Mouse (Mus musculus): ENCODE results near the gene Zfp945. TPM values are rescaled to one million over a fixed set of nuclear protein-coding genes. Genes with fewer than 3 reads are reported as not detected.
"Not testable (repeated sequence)": the region's sequence is repeated elsewhere in the genome, so short reads cannot be mapped to it uniquely, and the experiment has no call there.

The Zfp945 gene
- polyA plus RNA-seq, 1 experiment = 2.9 TPM

DNA sequence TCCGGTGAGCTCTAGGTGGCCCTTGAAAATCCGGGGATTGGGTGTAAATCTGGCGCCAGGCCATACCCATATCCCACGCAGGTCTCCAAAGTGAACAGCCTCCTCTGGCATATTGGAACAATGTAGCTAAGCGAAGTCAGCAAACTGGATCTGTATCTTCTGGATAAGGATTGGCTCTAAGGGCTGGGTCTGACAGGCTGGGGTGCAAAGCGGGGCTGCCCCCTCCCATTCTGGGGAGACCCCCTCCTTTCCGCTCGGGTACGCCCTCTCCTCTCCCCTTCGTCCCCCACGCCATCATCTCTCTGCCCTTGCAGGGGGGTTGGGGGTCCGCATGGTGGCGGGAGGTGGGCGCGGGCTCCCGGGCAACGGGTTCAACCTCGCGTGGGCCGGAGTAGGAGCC, 9.4 kb upstream of the Zfp945 start:
- Histone ChIP-seq H3K36me3 (ENCODE audit: control insufficient read depth, insufficient read depth) (no peaks in the 10 kb centered on the region), H3K27me3 (ENCODE audit: control insufficient read depth, insufficient read depth, insufficient read length) (no peaks in the 10 kb centered on the region), H3K4me2 (ENCODE audit: low read depth) (no peak overlapping the region), H3ac (ENCODE audit: control insufficient read depth, insufficient read length) (no peak overlapping the region), H3K4me3 (no peak overlapping the region), H3K79me2 (ENCODE audit: control insufficient read depth, insufficient read depth) (no peaks in the 10 kb centered on the region)
- TF ChIP-seq MYOG (IDR thresholded peaks at IDR 0.05; ENCODE audit: control insufficient read depth in 1 of 3, insufficient read depth in 1 of 3, insufficient read length in 2 of 3, low read depth in 2 of 3) (no peak), TCF3 (IDR thresholded peaks at IDR 0.05; ENCODE audit: insufficient read length, low read depth) (no peak), SRF (IDR thresholded peaks at IDR 0.05; ENCODE audit: control insufficient read depth, insufficient read length, low read depth) (no peak), USF1 (IDR thresholded peaks at IDR 0.05; ENCODE audit: low read depth) (no peak), TCF12 (IDR thresholded peaks at IDR 0.05; ENCODE audit: insufficient read depth, poor library complexity, severe bottlenecking) (no peak), MYOD1 (IDR thresholded peaks at IDR 0.05; ENCODE audit: control insufficient read depth in 1 of 3, insufficient read length in 2 of 3, low read depth in 2 of 3) (no peak), E2F4 (IDR thresholded peaks at IDR 0.05; ENCODE audit: insufficient read depth) (no peak), MAX (IDR thresholded peaks at IDR 0.05; ENCODE audit: low read depth) (no peak), CEBPB (IDR thresholded peaks at IDR 0.05; ENCODE audit: insufficient read depth, poor library complexity, severe bottlenecking) (no peak), REST (IDR thresholded peaks at IDR 0.05; ENCODE audit: insufficient read depth, insufficient read length) (no peak), POLR2AphosphoS2 (IDR thresholded peaks at IDR 0.05; ENCODE audit: insufficient read length, low read depth) (no peak)

DNA sequence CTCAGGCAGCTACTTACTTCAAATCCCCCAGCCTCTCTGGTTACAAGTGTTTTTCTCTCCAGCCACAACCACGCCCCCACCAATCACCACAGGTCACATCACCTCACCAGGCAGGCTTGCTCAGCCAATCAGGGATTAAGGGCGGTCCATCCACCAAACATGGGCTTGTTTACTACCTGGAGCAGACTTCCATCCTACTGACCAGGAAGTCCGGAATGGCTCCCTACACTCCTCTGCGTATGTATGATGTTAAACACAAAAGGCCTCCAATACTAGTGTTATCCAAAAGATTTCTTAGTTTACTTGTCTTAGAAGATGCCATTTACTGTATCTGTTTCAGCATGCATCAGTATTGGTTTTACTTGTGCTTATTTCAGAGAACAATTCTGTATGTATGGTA, 8.6 kb upstream of the Zfp945 start:
- H3K4me3 ChIP-seq; H3K4me2 ChIP-seq (ENCODE audit: low read depth); H3K79me2 ChIP-seq (ENCODE audit: control insufficient read depth, insufficient read depth): not testable (repeated sequence)

DNA sequence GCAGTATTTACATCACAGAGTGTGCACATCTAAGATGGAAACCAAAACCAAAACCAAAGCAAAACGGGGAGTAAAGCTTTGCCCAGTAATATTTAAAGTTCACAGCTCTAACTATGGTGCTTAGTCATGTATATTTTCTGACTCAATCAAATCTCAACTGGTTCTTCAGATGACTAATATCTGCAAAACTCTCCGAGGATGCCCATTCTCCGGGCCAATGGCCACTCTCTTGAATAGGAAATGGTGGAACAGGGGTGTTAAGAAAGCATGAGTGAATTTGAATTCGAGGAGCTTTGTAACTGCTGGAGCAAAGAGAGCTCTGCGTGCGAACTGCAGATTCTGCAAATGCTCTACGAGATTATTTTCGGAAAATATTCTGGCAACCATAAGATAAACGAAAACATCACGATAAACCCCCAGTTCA, 501 bp downstream of the Zfp945 start:
- Histone ChIP-seq H3K4me2 (ENCODE audit: low read depth) (peak overlapping the region; percentile 81), H3K36me3 (ENCODE audit: control insufficient read depth, insufficient read depth) (peaks cover 32% of the 10 kb centered on the region), H3ac (ENCODE audit: control insufficient read depth, insufficient read length) (no peak overlapping the region), H3K4me3 (peak overlapping the region; percentile 78), H3K27me3 (ENCODE audit: control insufficient read depth, insufficient read depth, insufficient read length) (no peaks in the 10 kb centered on the region), H3K79me2 (ENCODE audit: control insufficient read depth, insufficient read depth) (no peaks in the 10 kb centered on the region)
- no peak for TF ChIP-seq CEBPB (IDR thresholded peaks at IDR 0.05; ENCODE audit: insufficient read depth, poor library complexity, severe bottlenecking)
- no peak for TF ChIP-seq MYOD1 (IDR thresholded peaks at IDR 0.05; ENCODE audit: control insufficient read depth in 1 of 3, insufficient read length in 2 of 3, low read depth in 2 of 3)
- TF ChIP-seq TCF12 (IDR thresholded peaks at IDR 0.05; ENCODE audit: insufficient read depth, poor library complexity, severe bottlenecking) = no peak

More for the DNA sequence above, 8.6 kb upstream of the Zfp945 start:
- not testable (repeated sequence) for H3K27me3 ChIP-seq (ENCODE audit: control insufficient read depth, insufficient read depth, insufficient read length); H3K36me3 ChIP-seq (ENCODE audit: control insufficient read depth, insufficient read depth); H3ac ChIP-seq (ENCODE audit: control insufficient read depth, insufficient read length)

DNA sequence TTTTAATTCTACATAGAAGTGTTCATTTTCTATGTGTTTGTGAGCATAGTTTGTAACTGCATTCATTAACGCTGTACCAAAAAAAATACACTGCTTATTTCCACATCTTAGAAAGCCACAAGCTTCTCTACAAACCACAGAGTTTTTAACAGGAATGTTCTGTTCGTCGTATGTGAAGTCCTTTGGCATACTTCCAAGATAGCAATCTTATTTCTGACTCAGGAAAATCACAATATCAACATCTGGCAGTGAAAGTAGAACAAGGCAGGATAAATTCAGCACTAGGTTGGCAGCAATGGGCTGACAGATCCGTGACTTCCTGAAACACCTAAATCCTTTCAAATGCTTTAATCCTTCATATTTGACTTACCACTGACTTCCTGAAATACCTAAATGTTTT, 45.8 kb downstream of the Zfp945 start:
- H3K4me2 ChIP-seq (ENCODE audit: low read depth) = no peak overlapping the region
- no peak for TF ChIP-seq MAX (IDR thresholded peaks at IDR 0.05; ENCODE audit: low read depth)
- no peak for TF ChIP-seq CEBPB (IDR thresholded peaks at IDR 0.05; ENCODE audit: insufficient read depth, poor library complexity, severe bottlenecking)
- TF ChIP-seq TCF3 (IDR thresholded peaks at IDR 0.05; ENCODE audit: insufficient read length, low read depth) = no peak
- TF ChIP-seq MYOD1 (IDR thresholded peaks at IDR 0.05; ENCODE audit: control insufficient read depth in 1 of 3, insufficient read length in 2 of 3, low read depth in 2 of 3) = no peak
- no peak for TF ChIP-seq TCF12 (IDR thresholded peaks at IDR 0.05; ENCODE audit: insufficient read depth, poor library complexity, severe bottlenecking)
- TF ChIP-seq POLR2AphosphoS2 (IDR thresholded peaks at IDR 0.05; ENCODE audit: insufficient read length, low read depth) = no peak
- no peaks in the 10 kb centered on the region for H3K79me2 ChIP-seq (ENCODE audit: control insufficient read depth, insufficient read depth)
- no peaks in the 10 kb centered on the region for H3K36me3 ChIP-seq (ENCODE audit: control insufficient read depth, insufficient read depth)
- H3K4me3 ChIP-seq = no peak overlapping the region
- H3ac ChIP-seq (ENCODE audit: control insufficient read depth, insufficient read length) = no peak overlapping the region
- no peaks in the 10 kb centered on the region for H3K27me3 ChIP-seq (ENCODE audit: control insufficient read depth, insufficient read depth, insufficient read length)

DNA sequence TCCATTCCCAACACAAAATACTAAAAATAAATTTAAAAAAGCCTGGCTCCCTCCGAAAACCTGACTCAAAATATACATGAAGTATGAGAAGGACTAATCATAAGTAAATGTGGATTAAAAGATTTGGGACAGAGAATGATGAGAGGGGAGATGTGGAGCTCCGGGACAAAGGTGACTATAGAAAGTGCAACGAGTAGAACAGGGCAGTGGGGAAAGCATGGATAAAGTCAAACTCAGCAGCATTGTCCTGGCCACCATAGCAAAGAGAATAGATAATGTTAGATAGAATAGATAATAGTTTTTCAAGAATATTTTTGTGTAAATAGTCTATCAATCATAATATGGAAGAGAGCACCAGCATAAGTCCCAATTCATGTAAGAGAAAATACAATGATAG, 48.7 kb downstream of the Zfp945 start:
- Histone ChIP-seq H3K27me3 (ENCODE audit: control insufficient read depth, insufficient read depth, insufficient read length) (no peaks in the 10 kb centered on the region), H3ac (ENCODE audit: control insufficient read depth, insufficient read length) (no peak overlapping the region), H3K4me3 (peak overlapping the region; percentile 31), H3K4me2 (ENCODE audit: low read depth) (peak overlapping the region; percentile 59), H3K36me3 (ENCODE audit: control insufficient read depth, insufficient read depth) (no peaks in the 10 kb centered on the region), H3K79me2 (ENCODE audit: control insufficient read depth, insufficient read depth) (no peaks in the 10 kb centered on the region)
- TF ChIP-seq MYOG (IDR thresholded peaks at IDR 0.05; ENCODE audit: control insufficient read depth in 1 of 3, insufficient read depth in 1 of 3, insufficient read length in 2 of 3, low read depth in 2 of 3) (no peak), REST (IDR thresholded peaks at IDR 0.05; ENCODE audit: insufficient read depth, insufficient read length) (no peak)

DNA sequence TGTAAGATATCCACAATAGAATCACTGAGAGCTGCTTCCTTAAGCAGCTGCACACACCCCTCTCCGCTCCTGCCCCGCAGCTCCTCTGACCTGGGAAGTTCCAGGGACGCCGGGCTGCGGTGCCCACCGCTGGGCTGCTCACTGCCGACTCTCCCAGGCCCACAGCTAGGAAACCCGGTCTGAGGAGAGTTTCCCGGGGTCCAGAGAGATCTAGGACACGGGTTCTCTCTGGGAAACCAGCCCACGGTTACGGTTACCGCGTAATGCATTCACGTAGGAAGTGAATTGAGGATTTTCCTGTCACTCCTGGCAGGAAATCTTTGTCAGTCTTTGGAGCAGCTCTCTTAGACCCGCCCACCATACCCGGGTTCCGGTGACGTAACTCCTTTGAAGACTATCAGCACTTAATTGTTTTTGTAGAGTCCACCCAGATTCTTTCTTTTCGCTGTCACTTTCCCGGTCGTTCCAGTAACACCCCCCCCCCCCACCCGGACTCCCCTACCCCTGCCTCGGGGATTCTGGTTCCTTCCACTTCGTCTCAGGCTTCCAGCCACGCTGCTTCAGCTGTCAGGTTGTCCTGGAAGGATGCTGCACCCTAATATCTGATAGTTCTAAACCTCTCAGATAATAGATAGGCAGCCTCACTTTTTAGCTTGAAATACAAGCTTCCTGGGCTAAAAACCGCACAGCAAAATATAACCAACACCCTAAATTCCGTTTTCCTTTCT, 49.3 kb downstream of the Zfp945 start:
- Histone ChIP-seq H3K4me3 (peak overlapping the region; percentile 31), H3K4me2 (ENCODE audit: low read depth) (peak overlapping the region; percentile 59), H3K27me3 (ENCODE audit: control insufficient read depth, insufficient read depth, insufficient read length) (no peaks in the 10 kb centered on the region), H3K36me3 (ENCODE audit: control insufficient read depth, insufficient read depth) (no peaks in the 10 kb centered on the region), H3K79me2 (ENCODE audit: control insufficient read depth, insufficient read depth) (no peaks in the 10 kb centered on the region), H3ac (ENCODE audit: control insufficient read depth, insufficient read length) (peak overlapping the region; percentile 50)
- TF ChIP-seq POLR2AphosphoS2 (IDR thresholded peaks at IDR 0.05; ENCODE audit: insufficient read length, low read depth) (no peak), MYOD1 (IDR thresholded peaks at IDR 0.05; ENCODE audit: control insufficient read depth in 1 of 3, insufficient read length in 2 of 3, low read depth in 2 of 3) (no peak), E2F4 (IDR thresholded peaks at IDR 0.05; ENCODE audit: insufficient read depth) (no peak), REST (IDR thresholded peaks at IDR 0.05; ENCODE audit: insufficient read depth, insufficient read length) (no peak), MYOG (IDR thresholded peaks at IDR 0.05; ENCODE audit: control insufficient read depth in 1 of 3, insufficient read depth in 1 of 3, insufficient read length in 2 of 3, low read depth in 2 of 3) (no peak), TCF12 (IDR thresholded peaks at IDR 0.05; ENCODE audit: insufficient read depth, poor library complexity, severe bottlenecking) (no peak), USF1 (IDR thresholded peaks at IDR 0.05; ENCODE audit: low read depth) (no peak), MAX (IDR thresholded peaks at IDR 0.05; ENCODE audit: low read depth) (no peak), SRF (IDR thresholded peaks at IDR 0.05; ENCODE audit: control insufficient read depth, insufficient read length, low read depth) (no peak), POLR2A (IDR thresholded peaks at IDR 0.05; ENCODE audit: insufficient read length, low read depth) (no peak), TCF3 (IDR thresholded peaks at IDR 0.05; ENCODE audit: insufficient read length, low read depth) (no peak), CEBPB (IDR thresholded peaks at IDR 0.05; ENCODE audit: insufficient read depth, poor library complexity, severe bottlenecking) (no peak)
